Mouse (Mus musculus): Measurements from ENCODE around the gene Ptk7. TPM values are rescaled to one million over a fixed set of nuclear protein-coding genes. Genes with fewer than 3 reads are reported as not detected.

The Ptk7 gene
- polyA plus RNA-seq, 1 experiment: 11.9 TPM

DNA sequence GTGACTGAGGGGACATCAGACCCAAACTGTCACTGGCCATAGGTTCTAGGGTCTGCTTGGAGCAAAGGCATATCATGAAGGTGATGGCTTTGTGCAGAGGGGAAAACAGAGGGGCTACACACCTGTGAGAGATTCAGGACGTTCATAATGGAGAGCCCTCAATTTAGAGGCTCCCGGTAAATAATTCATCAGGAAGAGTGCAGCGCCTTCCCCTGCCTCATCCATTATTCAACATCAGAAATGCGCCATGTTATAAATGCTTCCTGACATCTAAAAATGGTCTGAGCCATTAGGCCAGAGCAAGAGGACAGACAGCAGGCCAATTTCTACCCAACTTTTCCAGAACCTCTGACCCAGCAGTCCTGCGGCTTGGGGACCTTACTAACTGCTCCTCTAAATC lies 24.2 kb downstream of the Ptk7 start:
- DNase-seq: no peak
- TF ChIP-seq CTCF (IDR thresholded peaks at IDR 0.05; ENCODE audit: borderline replicate concordance, control insufficient read depth, extremely low read depth, insufficient read depth, low read length, poor library complexity) (no peak), POLR2A (IDR thresholded peaks at IDR 0.05; ENCODE audit: control insufficient read depth, extremely low read depth, insufficient read depth, low read length, poor library complexity) (no peak)
- H3K4me1 ChIP-seq (replicated peaks; ENCODE audit: control insufficient read depth, insufficient read depth, low read length): peaks cover 3% of the 10 kb centered on the region; the same call in 1 of the 2 replicates
- no peaks in the 10 kb centered on the region for H3K36me3 ChIP-seq (ENCODE audit: control insufficient read depth, insufficient read depth, low read length)
- H3K27ac ChIP-seq (ENCODE audit: control insufficient read depth, insufficient read depth, low read length): no peak overlapping the region
- H3K27me3 ChIP-seq (ENCODE audit: control insufficient read depth, insufficient read depth, low read length): no peaks in the 10 kb centered on the region
- WGBS: 96% methylated on average over 5 of the region's 5 CpGs
- no peak overlapping the region for H3K4me3 ChIP-seq (ENCODE audit: control insufficient read depth, insufficient read depth, low read length)

DNA sequence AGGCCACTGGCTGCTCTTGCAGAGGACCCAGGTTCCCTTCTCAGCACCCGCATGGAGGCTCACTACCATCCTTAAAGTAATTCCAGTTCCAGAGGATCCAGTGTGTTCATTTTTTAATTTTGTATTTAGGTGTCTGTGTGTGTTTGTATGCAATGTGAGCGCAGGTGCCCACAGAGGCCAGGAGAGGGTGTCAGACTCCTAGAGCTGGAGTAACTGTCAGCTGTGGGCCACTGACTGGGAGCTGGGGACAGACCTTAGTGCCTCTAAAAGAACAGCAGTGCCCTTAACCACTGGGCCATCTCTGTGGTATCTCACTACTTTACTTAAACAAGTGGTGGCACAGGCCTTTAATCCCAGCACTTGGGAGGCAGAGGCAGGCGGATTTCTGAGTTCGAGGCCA lies 26.1 kb downstream of the Ptk7 start:
- DNase-seq: no peak
- Histone ChIP-seq H3K36me3 (ENCODE audit: control insufficient read depth, insufficient read depth, low read length) (no peaks in the 10 kb centered on the region), H3K4me1 (replicated peaks; ENCODE audit: control insufficient read depth, insufficient read depth, low read length) (no peaks in the 10 kb centered on the region), H3K27me3 (ENCODE audit: control insufficient read depth, insufficient read depth, low read length) (no peaks in the 10 kb centered on the region), H3K27ac (ENCODE audit: control insufficient read depth, insufficient read depth, low read length) (no peak overlapping the region), H3K4me3 (ENCODE audit: control insufficient read depth, insufficient read depth, low read length) (no peak overlapping the region)
- no peak for TF ChIP-seq CTCF (IDR thresholded peaks at IDR 0.05; ENCODE audit: borderline replicate concordance, control insufficient read depth, extremely low read depth, insufficient read depth, low read length, poor library complexity)
- TF ChIP-seq POLR2A (IDR thresholded peaks at IDR 0.05; ENCODE audit: control insufficient read depth, extremely low read depth, insufficient read depth, low read length, poor library complexity): no peak
- 97% methylated on average over 4 of the region's 4 CpGs for WGBS

DNA sequence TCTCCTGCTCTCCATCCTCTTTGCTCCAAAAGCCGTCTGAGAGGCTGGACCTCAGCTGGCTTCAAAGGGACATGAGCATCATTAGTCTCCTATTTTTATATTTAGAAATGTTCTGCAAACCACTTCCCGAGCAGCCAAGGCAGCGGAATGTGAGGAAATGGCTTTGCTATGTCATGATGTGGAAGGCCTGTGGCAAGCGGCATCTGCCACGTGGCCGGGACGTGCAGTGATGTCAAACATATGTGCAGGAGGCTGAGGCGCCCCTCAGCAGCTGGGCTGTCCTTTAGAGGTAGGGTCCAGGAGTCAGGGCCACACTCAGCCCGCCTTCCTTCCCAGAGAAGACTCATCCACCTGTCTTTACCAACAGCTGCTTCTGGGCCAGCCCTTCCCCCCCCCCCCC lies 27.1 kb downstream of the Ptk7 start:
- no peak for TF ChIP-seq POLR2A (IDR thresholded peaks at IDR 0.05; ENCODE audit: control insufficient read depth, extremely low read depth, insufficient read depth, low read length, poor library complexity)
- TF ChIP-seq CTCF (IDR thresholded peaks at IDR 0.05; ENCODE audit: borderline replicate concordance, control insufficient read depth, extremely low read depth, insufficient read depth, low read length, poor library complexity): no peak
- Histone ChIP-seq H3K27me3 (ENCODE audit: control insufficient read depth, insufficient read depth, low read length) (no peaks in the 10 kb centered on the region), H3K4me1 (replicated peaks; ENCODE audit: control insufficient read depth, insufficient read depth, low read length) (no peaks in the 10 kb centered on the region), H3K4me3 (ENCODE audit: control insufficient read depth, insufficient read depth, low read length) (no peak overlapping the region), H3K27ac (ENCODE audit: control insufficient read depth, insufficient read depth, low read length) (no peak overlapping the region), H3K36me3 (ENCODE audit: control insufficient read depth, insufficient read depth, low read length) (no peaks in the 10 kb centered on the region)
- DNase-seq: no peak
- 18% methylated on average over 9 of the region's 9 CpGs for WGBS

DNA sequence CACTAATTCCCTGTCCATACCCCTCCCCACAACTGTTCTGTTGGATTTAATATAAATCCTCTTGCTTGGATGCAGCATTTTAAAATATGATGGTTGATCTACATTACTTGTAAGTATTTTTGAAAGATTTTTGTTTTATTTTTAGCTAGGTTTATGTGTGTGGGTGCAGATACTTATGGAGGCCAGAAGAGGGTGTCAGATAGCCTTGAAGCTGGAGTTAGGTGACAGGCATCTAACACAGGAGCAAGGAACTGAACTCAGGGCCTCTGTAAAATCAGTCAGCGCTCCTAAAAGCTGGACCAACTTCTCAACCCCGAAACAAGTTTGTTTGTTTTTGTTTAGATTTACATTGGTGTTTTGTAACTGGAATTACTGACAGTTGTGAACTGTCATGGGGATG lies 28.7 kb downstream of the Ptk7 start:
- DNase-seq: no peak
- H3K4me1 ChIP-seq (replicated peaks; ENCODE audit: control insufficient read depth, insufficient read depth, low read length): no peaks in the 10 kb centered on the region
- no peaks in the 10 kb centered on the region for H3K36me3 ChIP-seq (ENCODE audit: control insufficient read depth, insufficient read depth, low read length)
- WGBS: 97% methylated on average over 2 of the region's 2 CpGs
- no peaks in the 10 kb centered on the region for H3K27me3 ChIP-seq (ENCODE audit: control insufficient read depth, insufficient read depth, low read length)
- H3K4me3 ChIP-seq (ENCODE audit: control insufficient read depth, insufficient read depth, low read length): no peak overlapping the region
- H3K27ac ChIP-seq (ENCODE audit: control insufficient read depth, insufficient read depth, low read length): no peak overlapping the region
- TF ChIP-seq CTCF (IDR thresholded peaks at IDR 0.05; ENCODE audit: borderline replicate concordance, control insufficient read depth, extremely low read depth, insufficient read depth, low read length, poor library complexity): no peak
- TF ChIP-seq POLR2A (IDR thresholded peaks at IDR 0.05; ENCODE audit: control insufficient read depth, extremely low read depth, insufficient read depth, low read length, poor library complexity): no peak

DNA sequence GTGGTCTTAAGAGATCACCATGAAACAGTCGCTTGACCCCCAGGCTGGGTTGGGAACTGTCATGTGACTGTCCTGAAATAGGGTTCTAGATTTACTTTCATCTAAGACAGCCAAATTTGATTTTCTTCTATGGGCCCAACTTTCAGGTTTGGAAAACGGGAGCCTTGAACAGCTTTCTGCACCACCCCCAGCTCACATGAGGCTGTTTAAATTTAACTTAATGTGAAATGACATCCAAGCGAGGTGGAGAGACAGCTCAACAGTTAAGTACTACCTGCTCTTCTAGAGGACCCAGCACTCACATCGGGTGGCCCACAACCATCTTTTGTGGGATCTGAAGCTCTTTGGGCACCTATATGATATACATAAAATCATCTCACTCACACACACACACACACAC lies 30.3 kb downstream of the Ptk7 start:
- Histone ChIP-seq H3K4me3 (ENCODE audit: control insufficient read depth, insufficient read depth, low read length) (no peak overlapping the region), H3K27ac (ENCODE audit: control insufficient read depth, insufficient read depth, low read length) (no peak overlapping the region), H3K4me1 (replicated peaks; ENCODE audit: control insufficient read depth, insufficient read depth, low read length) (no peaks in the 10 kb centered on the region), H3K36me3 (ENCODE audit: control insufficient read depth, insufficient read depth, low read length) (no peaks in the 10 kb centered on the region), H3K27me3 (ENCODE audit: control insufficient read depth, insufficient read depth, low read length) (no peaks in the 10 kb centered on the region)
- 93% methylated on average over 4 of the region's 4 CpGs for WGBS
- TF ChIP-seq CTCF (IDR thresholded peaks at IDR 0.05; ENCODE audit: borderline replicate concordance, control insufficient read depth, extremely low read depth, insufficient read depth, low read length, poor library complexity) (no peak), POLR2A (IDR thresholded peaks at IDR 0.05; ENCODE audit: control insufficient read depth, extremely low read depth, insufficient read depth, low read length, poor library complexity) (no peak)
- no peak for DNase-seq

DNA sequence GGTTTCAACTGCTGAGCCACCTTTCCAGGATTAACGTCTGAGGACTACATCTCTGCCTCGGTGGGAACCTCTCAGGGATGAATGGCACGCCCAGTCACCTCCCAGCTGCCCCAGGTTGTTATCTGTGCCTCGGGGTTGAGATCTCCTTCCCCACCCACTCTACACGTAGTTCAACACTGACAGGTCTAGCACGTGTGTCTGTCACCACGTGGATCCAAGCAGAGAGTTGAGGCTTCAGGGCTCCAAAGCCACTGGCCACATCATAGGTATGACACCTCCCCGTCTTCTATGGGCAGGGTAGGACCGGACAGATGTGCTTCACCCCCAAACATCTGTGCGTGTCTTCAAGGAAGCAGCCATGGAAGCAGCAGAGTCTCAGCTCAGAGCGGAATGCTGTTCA lies 31.3 kb downstream of the Ptk7 start:
- Histone ChIP-seq H3K36me3 (ENCODE audit: control insufficient read depth, insufficient read depth, low read length) (no peaks in the 10 kb centered on the region), H3K27ac (ENCODE audit: control insufficient read depth, insufficient read depth, low read length) (no peak overlapping the region), H3K4me1 (replicated peaks; ENCODE audit: control insufficient read depth, insufficient read depth, low read length) (no peaks in the 10 kb centered on the region), H3K27me3 (ENCODE audit: control insufficient read depth, insufficient read depth, low read length) (no peaks in the 10 kb centered on the region), H3K4me3 (ENCODE audit: control insufficient read depth, insufficient read depth, low read length) (no peak overlapping the region)
- 88% methylated on average over 11 of the region's 11 CpGs for WGBS
- DNase-seq: no peak
- TF ChIP-seq POLR2A (IDR thresholded peaks at IDR 0.05; ENCODE audit: control insufficient read depth, extremely low read depth, insufficient read depth, low read length, poor library complexity): no peak
- no peak for TF ChIP-seq CTCF (IDR thresholded peaks at IDR 0.05; ENCODE audit: borderline replicate concordance, control insufficient read depth, extremely low read depth, insufficient read depth, low read length, poor library complexity)

DNA sequence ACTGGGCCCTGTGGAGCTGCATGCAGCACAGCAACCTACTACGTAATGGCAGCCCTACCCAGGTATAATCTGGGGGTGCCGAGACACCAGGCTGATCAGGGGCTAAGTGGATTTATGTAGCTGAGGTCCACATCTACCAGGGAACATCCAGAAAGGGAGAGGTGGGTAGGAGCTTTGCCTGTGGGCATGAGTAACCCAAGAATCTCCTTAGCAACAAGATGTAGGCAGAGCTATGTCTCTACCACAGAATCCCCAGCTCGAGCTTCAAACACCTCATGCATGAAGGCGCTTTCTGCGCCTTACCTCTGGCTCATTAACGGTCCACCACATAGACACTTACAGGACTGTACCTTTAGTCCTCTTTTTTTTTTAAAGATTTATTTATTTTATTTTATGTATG lies 34.0 kb downstream of the Ptk7 start:
- 93% methylated on average over 6 of the region's 6 CpGs for WGBS
- Histone ChIP-seq H3K27me3 (ENCODE audit: control insufficient read depth, insufficient read depth, low read length) (no peaks in the 10 kb centered on the region), H3K27ac (ENCODE audit: control insufficient read depth, insufficient read depth, low read length) (no peak overlapping the region), H3K4me1 (replicated peaks; ENCODE audit: control insufficient read depth, insufficient read depth, low read length) (no peaks in the 10 kb centered on the region), H3K36me3 (ENCODE audit: control insufficient read depth, insufficient read depth, low read length) (no peaks in the 10 kb centered on the region), H3K4me3 (ENCODE audit: control insufficient read depth, insufficient read depth, low read length) (no peak overlapping the region)
- TF ChIP-seq CTCF (IDR thresholded peaks at IDR 0.05; ENCODE audit: borderline replicate concordance, control insufficient read depth, extremely low read depth, insufficient read depth, low read length, poor library complexity) (no peak), POLR2A (IDR thresholded peaks at IDR 0.05; ENCODE audit: control insufficient read depth, extremely low read depth, insufficient read depth, low read length, poor library complexity) (no peak)
- DNase-seq: no peak
